Mouse (Mus musculus): ENCODE results near the gene Lrrc28. TPM values are rescaled to one million over a fixed set of nuclear protein-coding genes. Genes with fewer than 3 reads are reported as not detected.

The Lrrc28 gene
- polyA plus RNA-seq, 1 experiment from 2014 or later, result 20.9 TPM

GRCm38 (mm10) chr7:67477996-67478395 lies 167.1 kb downstream of the Lrrc28 start:
- Histone ChIP-seq H3K27me3 (ENCODE audit: insufficient read depth, low read length) (no peaks in the 10 kb centered on the region), H3K4me2 (ENCODE audit: low read length) (no peak overlapping the region), H3K27ac (no peak overlapping the region), H3K4me3 (replicated peaks; ENCODE audit: low read depth, low read length) (no peak overlapping the region), H3K9me3 (replicated peaks; ENCODE audit: low read length) (no peaks in the 10 kb centered on the region), H3K4me1 (replicated peaks; ENCODE audit: insufficient read depth, low read length) (no peaks in the 10 kb centered on the region), H3K36me3 (ENCODE audit: insufficient read depth, low read length) (no peaks in the 10 kb centered on the region), H3K9ac (ENCODE audit: low read depth, low read length) (no peak overlapping the region)
- no peak for ATAC-seq (replicated peaks; ENCODE audit: low FRiP score, low read depth)
- no peak for TF ChIP-seq CTCF (IDR thresholded peaks at IDR 0.05; ENCODE audit: low read depth)
- 46% methylated on average over 8 of the region's 10 CpGs for WGBS
- no peak for DNase-seq (ENCODE audit: low spot score)

- Histone ChIP-seq H3K4me3 (replicated peaks; ENCODE audit: low read depth, low read length) (no peak overlapping the region), H3K27ac (no peak overlapping the region), H3K4me1 (replicated peaks; ENCODE audit: insufficient read depth, low read length) (0 out of 2 replicates have a peak, but pooled peaks cover 5% of the 10 kb centered on the region), H3K9me3 (replicated peaks; ENCODE audit: low read length) (no peaks in the 10 kb centered on the region), H3K27me3 (ENCODE audit: insufficient read depth, low read length) (no peaks in the 10 kb centered on the region), H3K4me2 (ENCODE audit: low read length) (0 out of 2 replicates have a peak overlapping the region, but pooled peaks have one; percentile 3), H3K36me3 (ENCODE audit: insufficient read depth, low read length) (no peaks in the 10 kb centered on the region), H3K9ac (ENCODE audit: low read depth, low read length) (0 out of 2 replicates have a peak overlapping the region, but pooled peaks have one; percentile 4)
- WGBS, result 42% methylated on average over 11 of the region's 11 CpGs
- DNase-seq (ENCODE audit: low spot score), result peak; percentile 37
- no peak for TF ChIP-seq CTCF (IDR thresholded peaks at IDR 0.05; ENCODE audit: low read depth)
- no peak for ATAC-seq (replicated peaks; ENCODE audit: low FRiP score, low read depth)
These were observed 173.8 kb downstream of the Lrrc28 start for GRCm38 (mm10) chr7:67471295-67471694.

GRCm38 (mm10) chr7:67468802-67469408 lies 176.2 kb downstream of the Lrrc28 start:
- no peak for DNase-seq (ENCODE audit: low spot score)
- Histone ChIP-seq H3K4me1 (replicated peaks; ENCODE audit: insufficient read depth, low read length) (0 out of 2 replicates have a peak, but pooled peaks cover 5% of the 10 kb centered on the region), H3K9me3 (replicated peaks; ENCODE audit: low read length) (no peaks in the 10 kb centered on the region), H3K4me3 (replicated peaks; ENCODE audit: low read depth, low read length) (no peak overlapping the region), H3K4me2 (ENCODE audit: low read length) (no peak overlapping the region), H3K27me3 (ENCODE audit: insufficient read depth, low read length) (no peaks in the 10 kb centered on the region), H3K27ac (no peak overlapping the region), H3K9ac (ENCODE audit: low read depth, low read length) (no peak overlapping the region), H3K36me3 (ENCODE audit: insufficient read depth, low read length) (no peaks in the 10 kb centered on the region)
- 75% methylated on average over 7 of the region's 7 CpGs for WGBS
- no peak for TF ChIP-seq CTCF (IDR thresholded peaks at IDR 0.05; ENCODE audit: low read depth)
- no peak for ATAC-seq (replicated peaks; ENCODE audit: low FRiP score, low read depth)

- no peaks in the 10 kb centered on the region for H3K27me3 ChIP-seq (ENCODE audit: insufficient read depth, low read length)
- TF ChIP-seq CTCF (IDR thresholded peaks at IDR 0.05; ENCODE audit: low read depth), result no peak
- H3K36me3 ChIP-seq (ENCODE audit: insufficient read depth, low read length), result no peaks in the 10 kb centered on the region
- WGBS, result 92% methylated on average over 3 of the region's 3 CpGs
- no peak overlapping the region for H3K9ac ChIP-seq (ENCODE audit: low read depth, low read length)
- no peak overlapping the region for H3K27ac ChIP-seq
- ATAC-seq (replicated peaks; ENCODE audit: low FRiP score, low read depth) (no peak), DNase-seq (ENCODE audit: low spot score) (no peak)
- H3K4me3 ChIP-seq (replicated peaks; ENCODE audit: low read depth, low read length), result no peak overlapping the region
- H3K9me3 ChIP-seq (replicated peaks; ENCODE audit: low read length), result no peaks in the 10 kb centered on the region
- no peak overlapping the region for H3K4me2 ChIP-seq (ENCODE audit: low read length)
- H3K4me1 ChIP-seq (replicated peaks; ENCODE audit: insufficient read depth, low read length), result 0 out of 2 replicates have a peak, but pooled peaks cover 6% of the 10 kb centered on the region
These were observed 176.9 kb downstream of the Lrrc28 start for GRCm38 (mm10) chr7:67468180-67468579.

- ATAC-seq (replicated peaks; ENCODE audit: low FRiP score, low read depth) (no peak), DNase-seq (ENCODE audit: low spot score) (no peak)
- H3K4me2 ChIP-seq (ENCODE audit: low read length), result no peak overlapping the region
These were observed 178.7 kb downstream of the Lrrc28 start for GRCm38 (mm10) chr7:67466322-67466721.

GRCm38 (mm10) chr7:67464633-67465032 lies 180.4 kb downstream of the Lrrc28 start:
- no peaks in the 10 kb centered on the region for H3K9me3 ChIP-seq (replicated peaks; ENCODE audit: low read length)
- no peak overlapping the region for H3K9ac ChIP-seq (ENCODE audit: low read depth, low read length)
- no peaks in the 10 kb centered on the region for H3K27me3 ChIP-seq (ENCODE audit: insufficient read depth, low read length)
- DNase-seq (ENCODE audit: low spot score), result no peak
- no peaks in the 10 kb centered on the region for H3K36me3 ChIP-seq (ENCODE audit: insufficient read depth, low read length)
- TF ChIP-seq CTCF (IDR thresholded peaks at IDR 0.05; ENCODE audit: low read depth), result no peak
- peaks cover 25% of the 10 kb centered on the region; the same call in 1 of the 2 replicates for H3K4me1 ChIP-seq (replicated peaks; ENCODE audit: insufficient read depth, low read length)
- no peak overlapping the region for H3K27ac ChIP-seq
- H3K4me3 ChIP-seq (replicated peaks; ENCODE audit: low read depth, low read length), result no peak overlapping the region
- no peak for ATAC-seq (replicated peaks; ENCODE audit: low FRiP score, low read depth)
- no peak overlapping the region for H3K4me2 ChIP-seq (ENCODE audit: low read length)
- WGBS, result 96% methylated on average over 8 of the region's 8 CpGs

More at GRCm38 (mm10) chr7:67466322-67466721, 178.7 kb downstream of the Lrrc28 start:
- H3K9me3 ChIP-seq (replicated peaks; ENCODE audit: low read length), result no peaks in the 10 kb centered on the region
- H3K4me1 ChIP-seq (replicated peaks; ENCODE audit: insufficient read depth, low read length), result peaks cover 18% of the 10 kb centered on the region; the same call in 1 of the 2 replicates
- H3K9ac ChIP-seq (ENCODE audit: low read depth, low read length), result no peak overlapping the region
- H3K4me3 ChIP-seq (replicated peaks; ENCODE audit: low read depth, low read length), result no peak overlapping the region
- H3K27me3 ChIP-seq (ENCODE audit: insufficient read depth, low read length), result no peaks in the 10 kb centered on the region
- no peaks in the 10 kb centered on the region for H3K36me3 ChIP-seq (ENCODE audit: insufficient read depth, low read length)
- no peak for TF ChIP-seq CTCF (IDR thresholded peaks at IDR 0.05; ENCODE audit: low read depth)
- no peak overlapping the region for H3K27ac ChIP-seq
- WGBS, result 88% methylated on average over 2 of the region's 2 CpGs

Data from kidney, postnatal 0 days (tissue).